In genomic region chr7:137321961-137322784, GRCm38 (mm10) we compare ENCODE assay signal across 9 mouse cellular contexts. TPM values are rescaled to one million over a fixed set of nuclear protein-coding genes. Genes with fewer than 3 reads are reported as not detected.
DNase-seq lines count a peak whose midpoint lies in the region; ATAC-seq and TF ChIP-seq lines count a peak whose summit lies in the region.
"Had no signal": no experiment of that assay in that cellular context is flagged by ENCODE, and none has a peak within 500 bp of the region (broad histone marks: within the 10 kb centered on the region; RNA-seq: fewer than 3 reads in every experiment).

No protein-coding gene starts in this region.

- no peak for DNase-seq in lung, embryonic 14.5 days
- DNase-seq in lung, postnatal 14 days, result no peak
- DNase-seq in forebrain, embryonic 14.5 days (ENCODE audit: low spot score), result peak; percentile 10
- no peak for DNase-seq in limb, embryonic 14.5 days (ENCODE audit: low spot score)
- no peak for DNase-seq in urinary bladder, postnatal 25 days (ENCODE audit: low spot score)
- DNase-seq in cerebellum, adult 11-12 months, result no peak
- no peak for DNase-seq in frontal cortex, postnatal 36 days (ENCODE audit: low spot score in 2 of 2)

- under 1% methylated on average over 66 of the region's 72 CpGs for WGBS in lung, embryonic 14.5 days
- under 1% methylated on average over 70 of the region's 72 CpGs for WGBS in forebrain, embryonic 14.5 days
- WGBS in limb, embryonic 14.5 days, result 1% methylated on average over 68 of the region's 72 CpGs
- WGBS in stomach, embryonic 14.5 days, result under 1% methylated on average over 54 of the region's 72 CpGs

- H3K4me3 ChIP-seq in lung, embryonic 14.5 days (ENCODE audit: low read depth, low read length), result peak overlapping the region; percentile 38
- H3K4me3 ChIP-seq in forebrain, embryonic 14.5 days (ENCODE audit: low read depth, low read length), result peak overlapping the region; percentile 30
- peak overlapping the region; percentile 84 for H3K4me3 ChIP-seq in limb, embryonic 14.5 days (replicated peaks; ENCODE audit: low read length)
- peak overlapping the region; percentile 34 for H3K4me3 ChIP-seq in stomach, embryonic 14.5 days (ENCODE audit: low read depth, low read length)
- H3K4me3 ChIP-seq: layer of hippocampus, adult 2 months had no signal

- H3K27me3 ChIP-seq in lung, embryonic 14.5 days (ENCODE audit: insufficient read depth, low read length), result peaks cover 92% of the 10 kb centered on the region
- H3K27me3 ChIP-seq in forebrain, embryonic 14.5 days (replicated peaks; ENCODE audit: control insufficient read depth, insufficient read depth, low read length), result peaks cover 87% of the 10 kb centered on the region
- H3K27me3 ChIP-seq in limb, embryonic 14.5 days (ENCODE audit: control insufficient read depth, insufficient read depth, low read length), result peaks cover 51% of the 10 kb centered on the region
- peaks cover 66% of the 10 kb centered on the region for H3K27me3 ChIP-seq in stomach, embryonic 14.5 days (ENCODE audit: control insufficient read depth, insufficient read depth, low read length)

- no peaks in the 10 kb centered on the region for H3K4me1 ChIP-seq in lung, embryonic 14.5 days (ENCODE audit: insufficient read depth)
- H3K4me1 ChIP-seq in forebrain, embryonic 14.5 days (ENCODE audit: control insufficient read depth, insufficient read depth, low read length), result peaks cover 15% of the 10 kb centered on the region
- H3K4me1 ChIP-seq in limb, embryonic 14.5 days (ENCODE audit: control insufficient read depth, insufficient read depth, low read length), result peaks cover 36% of the 10 kb centered on the region
- peaks cover 13% of the 10 kb centered on the region for H3K4me1 ChIP-seq in stomach, embryonic 14.5 days (ENCODE audit: control insufficient read depth, insufficient read depth, low read length)

- TF ChIP-seq CTCF in lung, embryonic 14.5 days (IDR thresholded peaks at IDR 0.05; ENCODE audit: low read depth), result no peak

- H3K9ac ChIP-seq in lung, embryonic 14.5 days, result peak overlapping the region; percentile 23
- peak overlapping the region; percentile 25; the same call in 1 of the 2 replicates for H3K9ac ChIP-seq in forebrain, embryonic 14.5 days (ENCODE audit: low read length)
- peak overlapping the region; percentile 70 for H3K9ac ChIP-seq in limb, embryonic 14.5 days (ENCODE audit: low read depth, low read length, severe bottlenecking)
- H3K9ac ChIP-seq in stomach, embryonic 14.5 days (replicated peaks; ENCODE audit: low read depth, low read length), result no peak overlapping the region; the same call in 1 of the 2 replicates

- H3K9me3 ChIP-seq in lung, embryonic 14.5 days (ENCODE audit: low read depth, low read length), result no peaks in the 10 kb centered on the region
- no peaks in the 10 kb centered on the region for H3K9me3 ChIP-seq in forebrain, embryonic 14.5 days (replicated peaks; ENCODE audit: control insufficient read depth, low read length)
- H3K9me3 ChIP-seq in limb, embryonic 14.5 days (ENCODE audit: control insufficient read depth, low read length), result no peaks in the 10 kb centered on the region
- no peaks in the 10 kb centered on the region for H3K9me3 ChIP-seq in stomach, embryonic 14.5 days (ENCODE audit: control insufficient read depth, low read depth, low read length)

- no peaks in the 10 kb centered on the region for H3K36me3 ChIP-seq in lung, embryonic 14.5 days (ENCODE audit: insufficient read depth)
- no peaks in the 10 kb centered on the region for H3K36me3 ChIP-seq in forebrain, embryonic 14.5 days (ENCODE audit: control insufficient read depth, insufficient read depth, low read length)
- no peaks in the 10 kb centered on the region for H3K36me3 ChIP-seq in limb, embryonic 14.5 days (ENCODE audit: control insufficient read depth, insufficient read depth, low read length)
- no peaks in the 10 kb centered on the region for H3K36me3 ChIP-seq in stomach, embryonic 14.5 days (ENCODE audit: control insufficient read depth, insufficient read depth, low read length)

- ATAC-seq in lung, embryonic 14.5 days (ENCODE audit: insufficient read depth), result no peak
- no peak for ATAC-seq in forebrain, embryonic 14.5 days
- no peak for ATAC-seq in limb, embryonic 14.5 days (ENCODE audit: low FRiP score, low read depth)
- ATAC-seq in stomach, embryonic 14.5 days (ENCODE audit: insufficient number of reproducible peaks, insufficient read depth, low FRiP score, low read depth), result no peak

- TF ChIP-seq POLR2A in limb, embryonic 14.5 days (IDR thresholded peaks at IDR 0.05; ENCODE audit: borderline replicate concordance, extremely low read depth, insufficient read depth, insufficient read length), result no peak

- peak overlapping the region; percentile 61 for H3K4me2 ChIP-seq in lung, embryonic 14.5 days
- H3K4me2 ChIP-seq in forebrain, embryonic 14.5 days (ENCODE audit: low read length), result peak overlapping the region; percentile 52
- H3K4me2 ChIP-seq in limb, embryonic 14.5 days (replicated peaks; ENCODE audit: low read depth, low read length, severe bottlenecking), result peak overlapping the region; percentile 91
- H3K4me2 ChIP-seq in stomach, embryonic 14.5 days (replicated peaks; ENCODE audit: low read depth, low read length), result peak overlapping the region; percentile 80

- no peak overlapping the region for H3K27ac ChIP-seq in lung, embryonic 14.5 days (ENCODE audit: low read depth)
- H3K27ac ChIP-seq in forebrain, embryonic 14.5 days (ENCODE audit: low read depth, low read length), result no peak overlapping the region
- H3K27ac ChIP-seq in limb, embryonic 14.5 days (replicated peaks; ENCODE audit: low read depth, low read length), result peak overlapping the region; percentile 70
- H3K27ac ChIP-seq in stomach, embryonic 14.5 days (ENCODE audit: low read length), result no peak overlapping the region
- H3K27ac ChIP-seq: layer of hippocampus, adult 2 months had no signal

RNA-seq across cellular contexts. Expression of gene Ebf3, which starts 7.9 kb away (rescaled TPM):
- polyA plus RNA-seq in lung, embryonic 14.5 days (2014; fragmentation: Nextera tagmentation; extraction: Ambion mirVana), result 0.09 and 0.14 TPM in 2 replicates
- polyA plus RNA-seq in forebrain, embryonic 14.5 days (2014; fragmentation: Nextera tagmentation; extraction: Ambion mirVana), result 0.89 and 1.2 TPM in 2 replicates
- polyA plus RNA-seq in limb, embryonic 14.5 days (2012; rRNA removed), result 80.3 and 93.2 TPM in 2 replicates
- 15.3 and 17.8 TPM in 2 replicates for polyA plus RNA-seq in limb, embryonic 14.5 days (2014; fragmentation: Nextera tagmentation; extraction: Ambion mirVana)
- 1.6 and 1.9 TPM in 2 replicates for polyA plus RNA-seq in stomach, embryonic 14.5 days (2014; fragmentation: Nextera tagmentation; extraction: Ambion mirVana)

Comparison
In these comparisons a context has a peak if more than half of its experiments do, and no peak if none do; other contexts are left out.
1. H3K4me3 ChIP-seq: peak in every context shown above with its lines; median percentile 84 in limb, embryonic 14.5 days; 38 in lung, embryonic 14.5 days; 34 in stomach, embryonic 14.5 days; 30 in forebrain, embryonic 14.5 days.